28 mouse cellular contexts compared by ENCODE assay signal in genomic region chr11:57716721-57717120, GRCm38 (mm10).
A peak's percentile ranks its signal among the peaks of the same experiment; 100 is the strongest.
DNase-seq lines count a peak whose midpoint lies in the region; ATAC-seq and TF ChIP-seq lines count a peak whose summit lies in the region.
"Had no signal": no experiment of that assay in that cellular context is flagged by ENCODE, and none has a peak within 500 bp of the region (broad histone marks: within the 10 kb centered on the region; RNA-seq: fewer than 3 reads in every experiment).

No protein-coding gene starts in this region.

- no peaks in the 10 kb centered on the region for H3K9me3 ChIP-seq in midbrain, embryonic 10.5 days (replicated peaks)
- no peaks in the 10 kb centered on the region for H3K9me3 ChIP-seq in midbrain, postnatal 0 days (ENCODE audit: low read length)
- no peaks in the 10 kb centered on the region for H3K9me3 ChIP-seq in limb, embryonic 12.5 days
- H3K9me3 ChIP-seq in forebrain, embryonic 12.5 days = no peaks in the 10 kb centered on the region
- H3K9me3 ChIP-seq: embryonic facial prominence, embryonic 13.5 days; embryonic facial prominence, embryonic 15.5 days; forebrain, embryonic 10.5 days; forebrain, embryonic 13.5 days; forebrain, embryonic 15.5 days; G1E had no signal

- H3K27ac ChIP-seq in midbrain, embryonic 10.5 days (replicated peaks) = peak overlapping the region; percentile 55
- no peak overlapping the region for H3K27ac ChIP-seq in midbrain, postnatal 0 days (ENCODE audit: low read depth, low read length)
- H3K27ac ChIP-seq in limb, embryonic 12.5 days = 0 out of 2 replicates have a peak overlapping the region, but pooled peaks have one; percentile 45
- no peak overlapping the region for H3K27ac ChIP-seq in forebrain, embryonic 12.5 days
- H3K27ac ChIP-seq: embryonic facial prominence, embryonic 13.5 days; embryonic facial prominence, embryonic 15.5 days; forebrain, embryonic 10.5 days; forebrain, embryonic 13.5 days; forebrain, embryonic 15.5 days had no signal

- H3K4me1 ChIP-seq in midbrain, embryonic 10.5 days = peaks cover 47% of the 10 kb centered on the region
- H3K4me1 ChIP-seq in midbrain, postnatal 0 days (ENCODE audit: insufficient read depth, low read length) = 0 out of 2 replicates have a peak, but pooled peaks cover 6% of the 10 kb centered on the region
- peaks cover 20% of the 10 kb centered on the region for H3K4me1 ChIP-seq in limb, embryonic 12.5 days (replicated peaks)
- H3K4me1 ChIP-seq in forebrain, embryonic 12.5 days = peaks cover 19% of the 10 kb centered on the region

- no peaks in the 10 kb centered on the region for H3K27me3 ChIP-seq in midbrain, embryonic 10.5 days (ENCODE audit: low read depth, poor library complexity, severe bottlenecking)
- no peaks in the 10 kb centered on the region for H3K27me3 ChIP-seq in midbrain, postnatal 0 days (ENCODE audit: insufficient read depth, low read length)
- H3K27me3 ChIP-seq in limb, embryonic 12.5 days = no peaks in the 10 kb centered on the region
- H3K27me3 ChIP-seq in forebrain, embryonic 12.5 days = no peaks in the 10 kb centered on the region
- H3K27me3 ChIP-seq: embryonic facial prominence, embryonic 13.5 days; embryonic facial prominence, embryonic 15.5 days; forebrain, embryonic 13.5 days; forebrain, embryonic 15.5 days; Patski had no signal

- no peak overlapping the region for H3K9ac ChIP-seq in midbrain, postnatal 0 days (replicated peaks; ENCODE audit: low read length, poor library complexity, severe bottlenecking)
- H3K9ac ChIP-seq in limb, embryonic 12.5 days (replicated peaks) = no peak overlapping the region
- no peak overlapping the region for H3K9ac ChIP-seq in forebrain, embryonic 12.5 days
- H3K9ac ChIP-seq: embryonic facial prominence, embryonic 13.5 days; embryonic facial prominence, embryonic 15.5 days; forebrain, embryonic 13.5 days; forebrain, embryonic 15.5 days; forebrain, postnatal 0 days had no signal

- TF ChIP-seq CTCF in midbrain, postnatal 0 days (IDR thresholded peaks at IDR 0.05) = no peak

- DNase-seq in midbrain, embryonic 10.5 days (ENCODE audit: low spot score) = no peak
- DNase-seq in midbrain, postnatal 0 days (ENCODE audit: low spot score) = no peak
- DNase-seq in retina, adult 2 months (ENCODE audit: low read depth, low spot score) = peak; percentile 69
- no peak for DNase-seq in retina, embryonic 14.5 days (ENCODE audit: low spot score)
- peak; percentile 44 for DNase-seq in retina, postnatal 7 days (ENCODE audit: low read depth, low spot score)
- DNase-seq in heart, postnatal 25 days (ENCODE audit: low spot score) = no peak
- DNase-seq: adrenal gland, adult 8-10 months; adrenal gland, postnatal 14 days; adrenal gland, postnatal 36 days; cerebellum, adult 11-12 months; cerebellum, adult 2 months; cerebellum, adult 9-10 months; cerebellum, postnatal 10 days; cerebellum, postnatal 25 days; embryo, embryonic 11 days; forebrain, postnatal 0 days had no signal

- peaks cover 11% of the 10 kb centered on the region for H3K36me3 ChIP-seq in midbrain, embryonic 10.5 days
- H3K36me3 ChIP-seq in midbrain, postnatal 0 days (ENCODE audit: insufficient read depth, low read length) = no peaks in the 10 kb centered on the region; the same call in 1 of the 2 replicates
- H3K36me3 ChIP-seq in limb, embryonic 12.5 days = peaks cover 6% of the 10 kb centered on the region
- no peaks in the 10 kb centered on the region for H3K36me3 ChIP-seq in forebrain, embryonic 12.5 days (replicated peaks)
- H3K36me3 ChIP-seq: forebrain, embryonic 15.5 days had no signal

- H3K4me2 ChIP-seq in midbrain, postnatal 0 days (ENCODE audit: low read depth, low read length, poor library complexity, severe bottlenecking) = no peak overlapping the region
- H3K4me2 ChIP-seq in limb, embryonic 12.5 days = no peak overlapping the region
- no peak overlapping the region for H3K4me2 ChIP-seq in forebrain, embryonic 12.5 days
- H3K4me2 ChIP-seq: embryonic facial prominence, embryonic 13.5 days; embryonic facial prominence, embryonic 15.5 days; forebrain, embryonic 13.5 days; forebrain, embryonic 15.5 days had no signal

- H3K4me3 ChIP-seq in midbrain, embryonic 10.5 days = no peak overlapping the region
- no peak overlapping the region for H3K4me3 ChIP-seq in midbrain, postnatal 0 days (ENCODE audit: low read depth, low read length)
- H3K4me3 ChIP-seq in limb, embryonic 12.5 days (replicated peaks) = no peak overlapping the region
- H3K4me3 ChIP-seq in forebrain, embryonic 12.5 days (replicated peaks) = no peak overlapping the region
- H3K4me3 ChIP-seq: embryonic facial prominence, embryonic 13.5 days; embryonic facial prominence, embryonic 15.5 days; erythroblast, embryonic 14.5 days; forebrain, embryonic 10.5 days; forebrain, embryonic 13.5 days; forebrain, embryonic 15.5 days had no signal

- intact Hi-C loops in heart, postnatal 25 days (cut with DNase I) = no loop called here

- no peak for ATAC-seq in midbrain, postnatal 0 days (ENCODE audit: low FRiP score)
- ATAC-seq in limb, embryonic 12.5 days (ENCODE audit: insufficient number of reproducible peaks, insufficient read depth, low FRiP score, low TSS enrichment, low read depth) = no peak
- ATAC-seq in forebrain, embryonic 12.5 days (ENCODE audit: low FRiP score) = no peak
- ATAC-seq: activated CD4-positive, CD25-positive, alpha-beta regulatory T cell, adult 4 months; CD4-positive, CD25-positive, alpha-beta regulatory T cell, adult 4 months; forebrain, embryonic 13.5 days; forebrain, embryonic 15.5 days; forebrain, postnatal 0 days; Patski had no signal

- WGBS in midbrain, embryonic 10.5 days = 31% methylated on average over 3 of the region's 3 CpGs
- 41% methylated on average over 3 of the region's 3 CpGs for WGBS in midbrain, postnatal 0 days
- WGBS in limb, embryonic 12.5 days = 29% methylated on average over 3 of the region's 3 CpGs
- WGBS in forebrain, embryonic 12.5 days = 25% methylated on average over 3 of the region's 3 CpGs

Comparison
In these comparisons a context has a peak if more than half of its experiments do, and no peak if none do; other contexts are left out.
1. DNase-seq: peak in retina, adult 2 months (single experiment) and retina, postnatal 7 days (single experiment); none in midbrain, embryonic 10.5 days (single experiment), midbrain, postnatal 0 days (single experiment), retina, embryonic 14.5 days (single experiment) and heart, postnatal 25 days (single experiment).
2. H3K27ac ChIP-seq: peak in midbrain, embryonic 10.5 days (single experiment) and limb, embryonic 12.5 days (single experiment); none in midbrain, postnatal 0 days (single experiment) and forebrain, embryonic 12.5 days (single experiment).